Mouse (Mus musculus) neural tube, embryonic 12.5 days (tissue): ENCODE results near the gene 9430015G10Rik. TPM values are rescaled to one million over a fixed set of nuclear protein-coding genes. Genes with fewer than 3 reads are reported as not detected.

Experiments used
- ATAC-seq: fragments of 200-750 bp; cut with Nextera tagmentation; 2 replicates; pipeline ENCODE4 v1.8.0; 2017; ENCODE audit warnings: low read depth, mild to moderate bottlenecking, moderate TSS enrichment, moderate library complexity; ENCODE audit not compliant: low FRiP score
- H3K27ac ChIP-seq: fragments of 300-500 bp; sonication (generic); 2 replicates; pipeline ENCODE4 v1.5.1; 2016
- H3K27me3 ChIP-seq: fragments of 300-500 bp; sonication (generic); replicated peaks from 2 replicates; pipeline ENCODE4 v1.6.1; 2016; ENCODE audit warnings: mild to moderate bottlenecking
- H3K36me3 ChIP-seq: fragments of 300-500 bp; sonication (generic); 2 replicates; pipeline ENCODE4 v1.6.1; 2016; ENCODE audit warnings: mild to moderate bottlenecking
- H3K4me1 ChIP-seq: fragments of 300-500 bp; sonication (generic); 2 replicates; pipeline ENCODE4 v1.6.1; 2016
- H3K4me2 ChIP-seq: fragments of 300-500 bp; sonication (generic); replicated peaks from 2 replicates; pipeline ENCODE4 v1.6.1; 2016; ENCODE audit warnings: mild to moderate bottlenecking
- H3K4me3 ChIP-seq: fragments of 300-500 bp; sonication (generic); 2 replicates; pipeline ENCODE4 v1.5.1; 2016
- H3K9ac ChIP-seq: fragments of 300-500 bp; sonication (generic); 2 replicates; pipeline ENCODE4 v1.6.1; 2016; ENCODE audit warnings: mild to moderate bottlenecking
- H3K9me3 ChIP-seq: fragments of 300-500 bp; sonication (generic); 2 replicates; pipeline ENCODE4 v1.6.1; 2016; ENCODE audit warnings: mild to moderate bottlenecking
- WGBS: fragments of 180-500 bp; shearing (Covaris S2); methylation state at CpG from one replicate; pipeline ENCODE4 v1.1.7; 2016; 5-methylcytosine and 5-hydroxymethylcytosine counted together
- polyA plus RNA-seq: library from polyadenylated mRNA; unstranded; fragments of >200 nt; fragmentation: Nextera tagmentation; extraction: Ambion mirVana; gene quantifications from 2 replicates; pipeline ENCODE4 v1.2.1, GENCODE M21; 2016

The 9430015G10Rik gene
- polyA plus RNA-seq, 1 experiment from 2014 or later: 45.6 TPM

- ATAC-seq: no peak
- Histone ChIP-seq H3K27ac (no peak overlapping the region), H3K4me1 (peaks cover 6% of the 10 kb centered on the region), H3K36me3 (no peaks in the 10 kb centered on the region), H3K9ac (no peak overlapping the region), H3K9me3 (no peaks in the 10 kb centered on the region), H3K4me2 (no peak overlapping the region), H3K27me3 (peaks cover 11% of the 10 kb centered on the region), H3K4me3 (no peak overlapping the region)
- 71% methylated on average over 4 of the region's 4 CpGs for WGBS
Observed at GRCm38 (mm10) chr4:156082621-156083234, 27.1 kb upstream of the 9430015G10Rik start.

DNA sequence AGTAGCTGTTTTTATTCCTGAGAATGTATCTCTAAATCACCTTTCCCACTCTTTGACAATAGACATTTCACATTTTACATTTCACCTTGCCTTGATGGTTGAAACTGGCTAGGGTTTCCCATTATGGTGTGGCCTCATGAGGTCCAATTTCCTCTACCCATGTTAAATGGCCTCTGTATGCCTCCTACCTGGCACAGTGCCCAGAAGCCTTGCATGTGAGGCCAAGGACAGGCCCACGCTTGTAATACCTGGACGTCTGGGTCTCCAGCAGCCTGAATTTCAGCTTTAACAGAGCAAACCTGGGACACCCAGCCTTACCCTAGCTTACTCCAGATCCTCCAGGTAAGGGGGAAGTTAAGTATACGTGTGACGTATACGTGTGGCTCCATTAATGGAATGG is 26.4 kb upstream of the 9430015G10Rik start:
- 90% methylated on average over 5 of the region's 5 CpGs for WGBS
- ATAC-seq: no peak

GRCm38 (mm10) chr4:156084096-156084879 is 25.5 kb upstream of the 9430015G10Rik start:
- Histone ChIP-seq H3K4me2 (no peak overlapping the region), H3K27ac (no peak overlapping the region), H3K4me3 (no peak overlapping the region), H3K9me3 (no peaks in the 10 kb centered on the region), H3K27me3 (no peaks in the 10 kb centered on the region), H3K9ac (no peak overlapping the region), H3K4me1 (no peaks in the 10 kb centered on the region), H3K36me3 (no peaks in the 10 kb centered on the region)
- ATAC-seq: no peak
- WGBS: 84% methylated on average over 9 of the region's 9 CpGs

More for the DNA sequence above, 26.4 kb upstream of the 9430015G10Rik start:
- peaks cover 4% of the 10 kb centered on the region for H3K27me3 ChIP-seq
- no peak overlapping the region for H3K4me3 ChIP-seq
- H3K9ac ChIP-seq: no peak overlapping the region
- H3K36me3 ChIP-seq: no peaks in the 10 kb centered on the region
- H3K27ac ChIP-seq: no peak overlapping the region
- no peak overlapping the region for H3K4me2 ChIP-seq
- H3K9me3 ChIP-seq: no peaks in the 10 kb centered on the region
- no peaks in the 10 kb centered on the region for H3K4me1 ChIP-seq

GRCm38 (mm10) chr4:156085256-156085655 is 24.5 kb upstream of the 9430015G10Rik start:
- H3K27ac ChIP-seq: no peak overlapping the region
- no peaks in the 10 kb centered on the region for H3K36me3 ChIP-seq
- no peaks in the 10 kb centered on the region for H3K27me3 ChIP-seq
- ATAC-seq: no peak
- H3K4me2 ChIP-seq: no peak overlapping the region
- 87% methylated on average over 8 of the region's 8 CpGs for WGBS
- H3K4me3 ChIP-seq: no peak overlapping the region
- no peak overlapping the region for H3K9ac ChIP-seq
- no peaks in the 10 kb centered on the region for H3K4me1 ChIP-seq
- H3K9me3 ChIP-seq: no peaks in the 10 kb centered on the region

- H3K27me3 ChIP-seq: no peaks in the 10 kb centered on the region
- H3K27ac ChIP-seq: no peak overlapping the region
- H3K9me3 ChIP-seq: no peaks in the 10 kb centered on the region
- H3K9ac ChIP-seq: no peak overlapping the region
- no peaks in the 10 kb centered on the region for H3K36me3 ChIP-seq
- 40% methylated on average over 5 of the region's 5 CpGs for WGBS
- no peak overlapping the region for H3K4me2 ChIP-seq
- no peak for ATAC-seq
- H3K4me1 ChIP-seq: no peaks in the 10 kb centered on the region
- no peak overlapping the region for H3K4me3 ChIP-seq
Observed at GRCm38 (mm10) chr4:156087398-156088087, 22.2 kb upstream of the 9430015G10Rik start.

- ATAC-seq: no peak
Observed at GRCm38 (mm10) chr4:156091236-156091635, 18.5 kb upstream of the 9430015G10Rik start.

DNA sequence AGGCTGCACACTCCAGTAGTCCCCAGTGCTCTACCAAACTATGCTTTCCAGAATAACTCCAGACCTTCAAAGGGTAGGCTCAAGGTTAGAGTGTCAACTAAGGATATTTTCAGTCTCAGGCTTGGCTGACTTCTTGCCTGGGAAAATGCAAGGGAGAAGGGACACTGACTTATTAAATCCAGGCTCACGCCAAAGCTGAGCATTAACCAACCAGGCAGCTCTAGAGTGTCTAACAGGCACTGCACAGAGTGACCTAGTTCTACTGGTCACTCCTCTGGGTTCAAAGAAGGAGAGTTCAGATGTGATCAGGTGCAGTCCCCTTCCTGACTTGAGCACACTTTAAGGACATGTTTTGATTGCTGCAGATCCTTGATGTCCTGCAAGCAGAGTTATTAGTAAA is 17.0 kb upstream of the 9430015G10Rik start:
- H3K9ac ChIP-seq: no peak overlapping the region
- 85% methylated on average over 1 of the region's 1 CpGs for WGBS
- H3K4me1 ChIP-seq: no peaks in the 10 kb centered on the region
- no peaks in the 10 kb centered on the region for H3K36me3 ChIP-seq
- ATAC-seq: no peak
- no peak overlapping the region for H3K4me3 ChIP-seq
- H3K9me3 ChIP-seq: no peaks in the 10 kb centered on the region
- H3K27me3 ChIP-seq: no peaks in the 10 kb centered on the region
- no peak overlapping the region for H3K4me2 ChIP-seq
- no peak overlapping the region for H3K27ac ChIP-seq

More at GRCm38 (mm10) chr4:156091236-156091635, 18.5 kb upstream of the 9430015G10Rik start:
- no peaks in the 10 kb centered on the region for H3K9me3 ChIP-seq
- no peaks in the 10 kb centered on the region for H3K36me3 ChIP-seq
- H3K4me3 ChIP-seq: no peak overlapping the region
- 71% methylated on average over 1 of the region's 1 CpGs for WGBS
- no peaks in the 10 kb centered on the region for H3K27me3 ChIP-seq
- H3K9ac ChIP-seq: no peak overlapping the region
- no peak overlapping the region for H3K27ac ChIP-seq
- H3K4me1 ChIP-seq: no peaks in the 10 kb centered on the region
- H3K4me2 ChIP-seq: no peak overlapping the region

- 89% methylated on average over 5 of the region's 5 CpGs for WGBS
- no peak overlapping the region for H3K27ac ChIP-seq
- no peaks in the 10 kb centered on the region for H3K36me3 ChIP-seq
- no peaks in the 10 kb centered on the region for H3K27me3 ChIP-seq
- no peak for ATAC-seq
- H3K4me2 ChIP-seq: no peak overlapping the region
- no peaks in the 10 kb centered on the region for H3K4me1 ChIP-seq
- no peak overlapping the region for H3K9ac ChIP-seq
- H3K9me3 ChIP-seq: no peaks in the 10 kb centered on the region
- H3K4me3 ChIP-seq: no peak overlapping the region
Observed at GRCm38 (mm10) chr4:156093758-156094157, 16.0 kb upstream of the 9430015G10Rik start.

GRCm38 (mm10) chr4:156096191-156096590 is 13.6 kb upstream of the 9430015G10Rik start:
- WGBS: 94% methylated on average over 1 of the region's 1 CpGs
- Histone ChIP-seq H3K4me1 (no peaks in the 10 kb centered on the region), H3K4me2 (no peak overlapping the region), H3K27me3 (no peaks in the 10 kb centered on the region), H3K27ac (no peak overlapping the region), H3K36me3 (no peaks in the 10 kb centered on the region), H3K9me3 (no peaks in the 10 kb centered on the region), H3K4me3 (no peak overlapping the region), H3K9ac (no peak overlapping the region)
- no peak for ATAC-seq

GRCm38 (mm10) chr4:156097770-156098366 is 11.9 kb upstream of the 9430015G10Rik start:
- ATAC-seq: no peak
- WGBS: 70% methylated on average over 9 of the region's 9 CpGs

GRCm38 (mm10) chr4:156099427-156099826 is 10.4 kb upstream of the 9430015G10Rik start:
- H3K9me3 ChIP-seq: no peaks in the 10 kb centered on the region
- H3K4me3 ChIP-seq: no peak overlapping the region
- ATAC-seq: no peak
- H3K27ac ChIP-seq: no peak overlapping the region
- H3K36me3 ChIP-seq: no peaks in the 10 kb centered on the region
- no peaks in the 10 kb centered on the region for H3K4me1 ChIP-seq
- no peak overlapping the region for H3K4me2 ChIP-seq
- WGBS: 66% methylated on average over 6 of the region's 6 CpGs
- H3K9ac ChIP-seq: no peak overlapping the region
- no peaks in the 10 kb centered on the region for H3K27me3 ChIP-seq

More at GRCm38 (mm10) chr4:156097770-156098366, 11.9 kb upstream of the 9430015G10Rik start:
- Histone ChIP-seq H3K4me1 (no peaks in the 10 kb centered on the region), H3K4me3 (no peak overlapping the region), H3K36me3 (no peaks in the 10 kb centered on the region), H3K27me3 (no peaks in the 10 kb centered on the region), H3K27ac (no peak overlapping the region), H3K9ac (no peak overlapping the region), H3K4me2 (no peak overlapping the region), H3K9me3 (no peaks in the 10 kb centered on the region)

DNA sequence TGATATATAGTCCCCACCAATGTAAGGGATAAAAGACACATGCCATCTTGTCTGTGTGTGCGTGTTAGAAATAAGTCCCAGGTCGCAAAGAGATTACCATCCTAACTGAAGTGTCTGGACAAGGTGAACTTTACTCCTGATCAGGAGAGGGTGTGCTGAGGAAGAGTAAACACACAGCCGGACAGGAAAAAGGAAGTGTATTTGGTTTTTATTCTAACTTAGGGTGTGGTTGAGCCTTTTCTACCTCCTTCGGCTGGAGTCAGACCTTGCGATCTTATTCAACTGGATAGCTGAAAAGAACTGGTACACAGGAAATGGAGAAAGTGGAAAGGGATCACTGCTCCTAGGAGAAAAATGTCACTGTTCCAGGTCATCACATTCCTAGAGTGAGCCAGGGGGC is 9.3 kb upstream of the 9430015G10Rik start:
- no peaks in the 10 kb centered on the region for H3K27me3 ChIP-seq
- no peak overlapping the region for H3K9ac ChIP-seq
- ATAC-seq: no peak
- H3K4me2 ChIP-seq: no peak overlapping the region
- H3K27ac ChIP-seq: no peak overlapping the region
- H3K4me1 ChIP-seq: no peaks in the 10 kb centered on the region
- H3K4me3 ChIP-seq: no peak overlapping the region
- no peaks in the 10 kb centered on the region for H3K36me3 ChIP-seq
- no peaks in the 10 kb centered on the region for H3K9me3 ChIP-seq
- 95% methylated on average over 5 of the region's 5 CpGs for WGBS
